Mouse (Mus musculus) limb, embryonic 11.5 days (tissue): ENCODE measurements around the gene Poglut1. TPM values are rescaled to one million over a fixed set of nuclear protein-coding genes. Genes with fewer than 3 reads are reported as not detected.
A peak's percentile ranks its signal among the peaks of the same experiment; 100 is the strongest.
"Not testable (repeated sequence)": the region's sequence is repeated elsewhere in the genome, so short reads cannot be mapped to it uniquely, and the experiment has no call there.

ENCODE experiments used
- ATAC-seq: fragments of 200-750 bp; cut with Nextera tagmentation; 2 replicates; pipeline ENCODE4 v1.8.0; 2017; ENCODE audit warnings: low read depth; ENCODE audit not compliant: insufficient number of reproducible peaks, low FRiP score, low TSS enrichment
- DNase-seq: peaks from one replicate; pipeline ENCODE4 v3.0.0-alpha.2; 2015; ENCODE audit warnings: low spot score
- H3K27ac ChIP-seq: fragments of 300-500 bp; sonication (generic); replicated peaks from 2 replicates; pipeline ENCODE4 v1.5.1; 2014; ENCODE audit warnings: low read depth, mild to moderate bottlenecking, low read length
- H3K27me3 ChIP-seq: fragments of 300-500 bp; sonication (generic); 2 replicates; pipeline ENCODE4 v1.6.1; 2014; ENCODE audit warnings: mild to moderate bottlenecking, low read length, mixed read lengths; ENCODE audit not compliant: control insufficient read depth, insufficient read depth
- H3K36me3 ChIP-seq: fragments of 300-500 bp; sonication (generic); 2 replicates; pipeline ENCODE4 v1.6.1; 2014; ENCODE audit warnings: mild to moderate bottlenecking, low read length, moderate library complexity, mixed read lengths; ENCODE audit not compliant: control insufficient read depth, insufficient read depth
- H3K4me1 ChIP-seq: fragments of 300-500 bp; sonication (generic); 2 replicates; pipeline ENCODE4 v1.6.1; 2014; ENCODE audit warnings: low read length, mixed read lengths; ENCODE audit not compliant: control insufficient read depth, insufficient read depth
- H3K4me2 ChIP-seq: fragments of 300-500 bp; sonication (generic); 2 replicates; pipeline ENCODE4 v1.6.1; 2014; ENCODE audit warnings: low read depth, mild to moderate bottlenecking, moderate library complexity; ENCODE audit not compliant: severe bottlenecking
- H3K4me3 ChIP-seq: fragments of 300-500 bp; sonication (generic); 2 replicates; pipeline ENCODE4 v1.5.1; 2014; ENCODE audit warnings: low read depth, low read length
- H3K9ac ChIP-seq: fragments of 300-500 bp; sonication (generic); 2 replicates; pipeline ENCODE4 v1.6.1; 2014; ENCODE audit warnings: mild to moderate bottlenecking, low read length
- H3K9me3 ChIP-seq: fragments of 300-500 bp; sonication (generic); 2 replicates; pipeline ENCODE4 v1.6.1; 2016; ENCODE audit warnings: low read length; ENCODE audit not compliant: control insufficient read depth
- WGBS: fragments of 180-500 bp; shearing (Covaris S2); extraction: QIAGEN DNeasy Blood & Tissue Kit; methylation state at CpG from one replicate; pipeline ENCODE4 v1.1.7; 2014; 5-methylcytosine and 5-hydroxymethylcytosine counted together
- polyA plus RNA-seq: library from polyadenylated mRNA; unstranded; fragments of >200 nt; fragmentation: Nextera tagmentation; extraction: Ambion mirVana; gene quantifications from 2 replicates; pipeline ENCODE4 v1.2.1, GENCODE M21; 2014

Gene Poglut1
- polyA plus RNA-seq, 1 experiment from 2014 or later: 72.9 TPM

GRCm38 (mm10) chr16:38496604-38497140 is 53.4 kb downstream of the Poglut1 start:
- Histone ChIP-seq H3K27me3 (no peaks in the 10 kb centered on the region), H3K4me2 (no peak overlapping the region), H3K4me3 (no peak overlapping the region), H3K27ac (no peak overlapping the region), H3K9ac (no peak overlapping the region), H3K4me1 (no peaks in the 10 kb centered on the region), H3K36me3 (peaks cover 9% of the 10 kb centered on the region), H3K9me3 (no peaks in the 10 kb centered on the region)
- WGBS: 84% methylated on average over 7 of the region's 7 CpGs
- DNase-seq: no peak
- no peak for ATAC-seq

- Histone ChIP-seq H3K9me3 (no peaks in the 10 kb centered on the region), H3K4me2 (no peak overlapping the region), H3K9ac (no peak overlapping the region), H3K4me1 (no peaks in the 10 kb centered on the region), H3K36me3 (peaks cover 5% of the 10 kb centered on the region), H3K4me3 (no peak overlapping the region), H3K27me3 (no peaks in the 10 kb centered on the region), H3K27ac (no peak overlapping the region)
- ATAC-seq: no peak
- no peak for DNase-seq
- 89% methylated on average over 10 of the region's 10 CpGs for WGBS
These were observed 56.2 kb downstream of the Poglut1 start for GRCm38 (mm10) chr16:38493890-38494289.

- no peak overlapping the region for H3K4me3 ChIP-seq
- H3K9ac ChIP-seq: no peak overlapping the region
- H3K27me3 ChIP-seq: no peaks in the 10 kb centered on the region
- H3K36me3 ChIP-seq: peaks cover 2% of the 10 kb centered on the region
- WGBS: 87% methylated on average over 3 of the region's 3 CpGs
- no peak overlapping the region for H3K4me2 ChIP-seq
- H3K4me1 ChIP-seq: no peaks in the 10 kb centered on the region
- DNase-seq: no peak
- no peak for ATAC-seq
- H3K27ac ChIP-seq: no peak overlapping the region
- no peaks in the 10 kb centered on the region for H3K9me3 ChIP-seq
These were observed 57.5 kb downstream of the Poglut1 start for GRCm38 (mm10) chr16:38492551-38492950.

DNA sequence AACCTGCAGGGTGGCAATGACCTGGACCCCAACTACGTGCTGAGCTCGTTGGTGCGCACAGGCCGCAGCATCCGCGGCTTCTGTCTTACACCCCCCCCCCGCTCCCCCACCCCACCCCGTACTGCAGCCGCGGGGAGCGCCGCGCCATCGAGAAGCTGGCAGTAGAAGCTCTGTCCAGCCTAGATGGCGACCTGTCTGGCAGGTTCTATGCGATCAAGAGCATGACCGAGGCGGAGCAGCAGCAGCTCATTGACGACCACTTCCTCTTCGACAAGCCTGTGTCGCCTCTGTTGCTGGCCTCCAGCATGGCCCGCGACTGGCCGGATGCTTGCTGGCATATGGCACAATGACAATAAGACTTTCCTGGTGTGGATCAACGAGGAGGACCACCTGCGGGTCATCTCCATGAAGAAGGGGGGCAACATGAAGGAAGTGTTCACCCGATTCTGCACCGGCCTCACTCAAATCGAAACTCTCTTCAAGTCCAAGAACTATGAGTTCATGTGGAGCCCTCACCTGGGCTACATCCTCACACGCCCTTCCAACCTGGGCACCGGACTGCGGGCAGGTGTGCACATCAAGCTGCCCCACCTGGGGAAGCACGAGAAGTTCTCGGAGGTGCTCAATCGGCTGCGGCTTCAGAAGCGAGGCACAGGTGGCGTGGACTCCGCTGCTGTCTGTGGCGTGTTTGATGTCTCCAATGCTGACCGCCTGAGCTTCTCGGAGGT is 66.3 kb downstream of the Poglut1 start:
- peaks cover 12% of the 10 kb centered on the region for H3K27me3 ChIP-seq
- ATAC-seq (peak; percentile 31; the same call in 1 of the 2 replicates), DNase-seq (peak; percentile 33)
- no peaks in the 10 kb centered on the region for H3K9me3 ChIP-seq
- peak overlapping the region; percentile 31 for H3K4me3 ChIP-seq
- no peaks in the 10 kb centered on the region for H3K36me3 ChIP-seq
- 33% methylated on average over 41 of the region's 42 CpGs for WGBS
- no peaks in the 10 kb centered on the region for H3K4me1 ChIP-seq
- H3K4me2 ChIP-seq: peak overlapping the region; percentile 44
- H3K9ac ChIP-seq: no peak overlapping the region
- H3K27ac ChIP-seq: no peak overlapping the region

DNA sequence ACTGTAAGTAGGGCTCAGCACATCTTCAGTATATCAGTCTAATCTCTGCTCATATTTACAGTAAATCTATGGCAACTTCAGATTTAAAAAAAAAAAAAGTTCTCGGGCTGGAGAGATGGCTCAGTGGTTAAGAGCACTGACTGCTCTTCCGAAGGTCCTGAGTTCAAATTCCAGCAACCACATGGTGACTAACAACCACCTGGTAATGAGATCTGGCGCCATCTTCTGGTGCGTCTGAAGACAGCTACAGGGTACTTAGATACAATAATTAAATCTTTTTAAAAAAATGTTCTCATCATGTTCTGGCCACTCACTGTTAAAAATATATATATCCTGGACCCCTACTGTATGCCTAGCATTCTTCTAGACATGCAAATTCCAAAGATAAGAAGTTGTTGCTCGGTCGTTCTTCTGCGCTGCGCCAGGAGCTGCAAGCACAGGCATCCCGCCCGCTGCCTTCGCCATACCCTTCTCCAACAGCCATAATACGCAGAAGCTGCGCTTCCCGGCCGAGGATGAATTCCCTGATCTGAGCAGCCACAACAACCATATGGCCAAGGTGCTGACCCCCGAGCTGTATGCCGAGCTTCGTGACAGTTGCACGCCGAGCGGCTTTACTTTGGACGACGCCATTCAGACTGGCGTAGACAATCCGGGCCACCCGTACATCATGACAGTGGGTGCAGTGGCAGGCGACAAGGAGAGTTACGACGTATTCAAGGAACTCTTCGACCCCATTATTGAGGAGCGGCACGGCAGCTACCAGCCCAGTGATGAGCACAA is 67.1 kb downstream of the Poglut1 start:
- DNase-seq (peak; percentile 46), ATAC-seq (0 out of 2 replicates have a peak, but pooled peaks have one; percentile 21)
- 19% methylated on average over 32 of the region's 32 CpGs for WGBS
- Histone ChIP-seq H3K36me3 (no peaks in the 10 kb centered on the region), H3K9ac (no peak overlapping the region), H3K4me3 (peak overlapping the region; percentile 31), H3K27me3 (peaks cover 12% of the 10 kb centered on the region), H3K27ac (no peak overlapping the region), H3K4me1 (no peaks in the 10 kb centered on the region), H3K9me3 (no peaks in the 10 kb centered on the region), H3K4me2 (peak overlapping the region; percentile 44)

GRCm38 (mm10) chr16:38481327-38481726 is 68.7 kb downstream of the Poglut1 start:
- H3K9me3 ChIP-seq: no peaks in the 10 kb centered on the region
- ATAC-seq: no peak
- H3K27me3 ChIP-seq: peaks cover 12% of the 10 kb centered on the region
- no peak for DNase-seq
- no peak overlapping the region for H3K27ac ChIP-seq
- no peak overlapping the region for H3K4me3 ChIP-seq
- 82% methylated on average over 4 of the region's 4 CpGs for WGBS
- no peaks in the 10 kb centered on the region for H3K4me1 ChIP-seq
- no peak overlapping the region for H3K9ac ChIP-seq
- no peaks in the 10 kb centered on the region for H3K36me3 ChIP-seq
- no peak overlapping the region for H3K4me2 ChIP-seq

GRCm38 (mm10) chr16:38478296-38478695 is 71.8 kb downstream of the Poglut1 start:
- Histone ChIP-seq H3K27ac (no peak overlapping the region), H3K9me3 (no peaks in the 10 kb centered on the region), H3K4me1 (no peaks in the 10 kb centered on the region), H3K4me2 (no peak overlapping the region), H3K27me3 (peaks cover 1% of the 10 kb centered on the region; the same call in 1 of the 2 replicates), H3K4me3 (no peak overlapping the region), H3K36me3 (no peaks in the 10 kb centered on the region), H3K9ac (no peak overlapping the region)
- 91% methylated on average over 3 of the region's 3 CpGs for WGBS
- DNase-seq (no peak), ATAC-seq (no peak)

DNA sequence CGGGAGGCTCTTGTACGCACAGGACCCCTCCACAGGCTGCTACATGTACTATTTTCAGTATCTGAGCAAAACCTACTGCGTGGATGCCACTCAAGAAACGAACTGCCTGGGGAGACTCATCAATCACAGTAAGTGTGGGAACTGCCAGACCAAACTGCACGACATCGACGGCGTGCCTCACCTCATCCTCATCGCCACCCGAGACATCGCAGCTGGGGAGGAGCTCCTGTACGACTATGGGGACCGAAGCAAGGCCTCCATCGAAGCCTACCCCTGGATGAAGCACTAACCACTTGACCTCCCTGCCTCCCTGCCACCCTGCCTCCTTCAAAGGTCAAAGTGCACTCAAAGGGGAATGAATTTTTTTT is 72.8 kb downstream of the Poglut1 start:
- Histone ChIP-seq H3K4me3 (peak overlapping the region; percentile 24; the same call in 1 of the 2 replicates), H3K4me2 (peak overlapping the region; percentile 51)
- not testable (repeated sequence) for H3K27me3 ChIP-seq, H3K27ac ChIP-seq, H3K36me3 ChIP-seq, H3K4me1 ChIP-seq, H3K9ac ChIP-seq, DNase-seq, ATAC-seq, H3K9me3 ChIP-seq
- 36% methylated on average over 14 of the region's 14 CpGs for WGBS
